Mouse (Mus musculus): ENCODE results near the gene Jkamp.

DNA sequence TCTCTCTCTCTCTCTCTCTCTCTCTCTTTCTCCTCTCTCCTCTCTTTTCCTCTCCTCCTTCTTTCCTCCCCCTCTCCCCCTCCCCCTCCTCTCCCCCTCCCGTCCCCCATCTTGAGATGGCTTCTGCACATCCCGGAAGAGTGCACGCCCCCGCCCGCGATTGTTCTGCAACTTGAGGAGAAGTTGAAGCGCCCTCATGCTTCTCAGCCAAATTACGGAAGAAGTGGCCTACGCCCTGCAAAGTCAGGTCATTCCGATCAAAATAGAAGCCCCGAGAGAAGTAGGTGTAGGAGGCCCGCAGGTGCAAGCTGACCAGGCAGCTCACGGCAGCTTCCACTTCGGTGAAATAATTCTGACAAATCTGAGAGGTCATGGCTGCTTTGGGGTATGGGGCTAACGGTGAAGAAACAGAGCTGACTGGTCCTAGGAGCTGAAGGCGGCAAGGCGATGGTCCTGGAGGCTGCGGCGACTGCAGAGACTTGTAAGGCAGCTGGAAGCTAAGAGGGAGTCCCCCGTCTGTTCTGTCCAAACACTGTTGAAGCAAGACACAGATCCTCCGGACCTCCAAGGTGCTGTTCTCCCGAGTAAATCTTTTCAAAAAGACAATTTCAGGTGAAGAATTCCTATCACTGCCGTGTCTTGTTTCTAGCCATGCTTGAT, 30.4 kb downstream of the Jkamp start:
- TF ChIP-seq POLR2A (IDR thresholded peaks at IDR 0.05; ENCODE audit: control insufficient read depth in 1 of 2, insufficient read depth in 1 of 2, low read depth in 1 of 2, low read length in 2 of 2, poor library complexity in 1 of 2), result no peak
- no peak for TF ChIP-seq MAFK (IDR thresholded peaks at IDR 0.05; ENCODE audit: borderline replicate concordance, low read depth, low read length)
- no peak for TF ChIP-seq CTCF (IDR thresholded peaks at IDR 0.05 in 2 of 3, conservative IDR thresholded peaks at IDR 0.05 in 1 of 3; ENCODE audit: control insufficient read depth in 1 of 3, insufficient read depth in 1 of 3, low read depth in 2 of 3, low read length in 3 of 3, poor library complexity in 1 of 3, severe bottlenecking in 1 of 3)
- TF ChIP-seq GABPA (IDR thresholded peaks at IDR 0.05; ENCODE audit: low read depth, low read length), result no peak
